Comparison of ENCODE assay signal across 8 mouse cellular contexts in genomic region chr16:45724061-45724741, GRCm38 (mm10). TPM values are rescaled to one million over a fixed set of nuclear protein-coding genes. Genes with fewer than 3 reads are reported as not detected.
A peak's percentile ranks its signal among the peaks of the same experiment; 100 is the strongest.
DNase-seq lines count a peak whose midpoint lies in the region; ATAC-seq and TF ChIP-seq lines count a peak whose summit lies in the region.

Gene Tagln3, minus strand, starts transcription at chr16:45724608.

- TF ChIP-seq CTCF in gastrocnemius, adult 2 months (IDR thresholded peaks at IDR 0.05): no peak
- TF ChIP-seq CTCF in embryonic fibroblast, embryonic 13.5 days (IDR thresholded peaks at IDR 0.05; ENCODE audit: borderline replicate concordance, insufficient read depth, low read length): no peak

- WGBS in hindbrain, embryonic 14.5 days: under 1% methylated on average over 30 of the region's 30 CpGs
- under 1% methylated on average over 30 of the region's 30 CpGs for whole genome bisulfite sequencing in midbrain, embryonic 14.5 days

- H3K9ac ChIP-seq in hindbrain, embryonic 14.5 days: peak within 1 kb of the TSS; percentile 86
- H3K9ac ChIP-seq in midbrain, embryonic 14.5 days (replicated peaks; ENCODE audit: low read length): peak within 1 kb of the TSS; percentile 81

- TF ChIP-seq POLR2A in embryonic fibroblast, embryonic 13.5 days (IDR thresholded peaks at IDR 0.05; ENCODE audit: low read depth, low read length): no peak; the same call in 1 of the 2 replicates

- H3K4me3 ChIP-seq in gastrocnemius, adult 2 months: peak within 1 kb of the TSS; percentile 65
- H3K4me3 ChIP-seq in embryonic fibroblast, embryonic 13.5 days (ENCODE audit: insufficient read depth, low read length): peak within 1 kb of the TSS; percentile 27
- peak within 1 kb of the TSS; percentile 52 for H3K4me3 ChIP-seq in hindbrain, embryonic 14.5 days (replicated peaks; ENCODE audit: low read length)
- peak within 1 kb of the TSS; percentile 54 for H3K4me3 ChIP-seq in midbrain, embryonic 14.5 days (replicated peaks; ENCODE audit: low read depth, low read length)

- no peaks in the 10 kb centered on the region for H3K27me3 ChIP-seq in hindbrain, embryonic 14.5 days (ENCODE audit: control insufficient read depth, insufficient read depth, low read length)
- H3K27me3 ChIP-seq in midbrain, embryonic 14.5 days (ENCODE audit: control insufficient read depth, insufficient read depth, low read length): no peaks in the 10 kb centered on the region

- H3K27ac ChIP-seq in gastrocnemius, adult 2 months: no peak within 1 kb of the TSS
- no peak within 1 kb of the TSS for H3K27ac ChIP-seq in embryonic fibroblast, embryonic 13.5 days (ENCODE audit: insufficient read depth, low read length)
- H3K27ac ChIP-seq in hindbrain, embryonic 14.5 days: peak within 1 kb of the TSS; percentile 96
- H3K27ac ChIP-seq in midbrain, embryonic 14.5 days (replicated peaks; ENCODE audit: low read depth, low read length): peak within 1 kb of the TSS; percentile 96

- DNase-seq in gastrocnemius, adult 2 months: peak; percentile 27
- no peak for DNase-seq in gastrocnemius, adult 8-10 months (ENCODE audit: low spot score in 2 of 2)
- DNase-seq in brain, adult 2 months (ENCODE audit: low read depth, low spot score): peak; percentile 89
- DNase-seq in hindbrain, embryonic 14.5 days (ENCODE audit: low spot score): peak; percentile 81
- peak; percentile 83 to 89 for DNase-seq in left cerebral cortex, postnatal 25 days (ENCODE audit: low spot score in 2 of 2)
- DNase-seq in midbrain, embryonic 14.5 days: peak; percentile 90
- peak; percentile 10 to 13 for DNase-seq in thymus, postnatal 36 days

- H3K36me3 ChIP-seq in hindbrain, embryonic 14.5 days (replicated peaks; ENCODE audit: control insufficient read depth, insufficient read depth): peaks cover 33% of the 10 kb centered on the region
- H3K36me3 ChIP-seq in midbrain, embryonic 14.5 days (ENCODE audit: control insufficient read depth, insufficient read depth, low read length): peaks cover 28% of the 10 kb centered on the region

- ATAC-seq in hindbrain, embryonic 14.5 days (ENCODE audit: low FRiP score): peak; percentile 88
- ATAC-seq in midbrain, embryonic 14.5 days (ENCODE audit: low FRiP score, low TSS enrichment): peak; percentile 87

- peak within 1 kb of the TSS; percentile 71 for H3K4me2 ChIP-seq in hindbrain, embryonic 14.5 days (replicated peaks)
- H3K4me2 ChIP-seq in midbrain, embryonic 14.5 days (ENCODE audit: low read length): peak within 1 kb of the TSS; percentile 69

- no peaks in the 10 kb centered on the region for H3K9me3 ChIP-seq in hindbrain, embryonic 14.5 days (ENCODE audit: control insufficient read depth, low read length)
- H3K9me3 ChIP-seq in midbrain, embryonic 14.5 days (ENCODE audit: control insufficient read depth, low read length): no peaks in the 10 kb centered on the region

- intact Hi-C loops in gastrocnemius, adult 2 months (cut with DNase I): no loop called here
- intact Hi-C loops in left cerebral cortex, postnatal 25 days (cut with DNase I): loop anchor here (1.0 kb wide), 1 partner anchor 18 kb away; the partner anchor contains the start of gene Abhd10

- H3K4me1 ChIP-seq in embryonic fibroblast, embryonic 13.5 days (ENCODE audit: control insufficient read depth, insufficient read depth, low read length): peaks cover 3% of the 10 kb centered on the region; the same call in 1 of the 2 replicates
- peaks cover 35% of the 10 kb centered on the region for H3K4me1 ChIP-seq in hindbrain, embryonic 14.5 days (replicated peaks; ENCODE audit: control insufficient read depth, insufficient read depth, low read length)
- H3K4me1 ChIP-seq in midbrain, embryonic 14.5 days (ENCODE audit: control insufficient read depth, insufficient read depth, low read length): peaks cover 42% of the 10 kb centered on the region

RNA-seq across cellular contexts. Expression of gene Tagln3, which starts in this region (rescaled TPM):
- 1 to 10 TPM in 1 of 2 experiments, under 1 TPM in 1; 0.26 to 1.2 TPM for total RNA-seq in gastrocnemius, adult 2 months (2021)
- under 1 TPM; 0.38 to 0.75 (median 0.65) TPM for total RNA-seq in gastrocnemius, adult 8-10 months (2022)
- polyA plus RNA-seq in embryonic fibroblast, embryonic 13.5 days (2011; ENCODE audit: insufficient read length, low read depth, missing spikeins): 1.7 TPM in 2 replicates
- 457 and 485 TPM in 2 replicates for polyA plus RNA-seq in hindbrain, embryonic 14.5 days (2014; fragmentation: Nextera tagmentation; extraction: Ambion mirVana)
- 100 to 1,000 TPM; 309 to 348 TPM for total RNA-seq in left cerebral cortex, postnatal 25 days (2021)
- polyA plus RNA-seq in midbrain, embryonic 14.5 days (2014; fragmentation: Nextera tagmentation; extraction: Ambion mirVana): 444 and 478 TPM in 2 replicates

Comparison
In these comparisons a context has a peak if more than half of its experiments do, and no peak if none do; other contexts are left out.
1. RNA of gene Tagln3 (total RNA-seq): 309 to 348 TPM in left cerebral cortex, postnatal 25 days; 0.26 to 1.2 TPM in gastrocnemius, adult 2 months and 0.38 to 0.75 TPM in gastrocnemius, adult 8-10 months; every median in the first group is over 100 times any median in the second.
2. RNA of gene Tagln3 (polyA plus RNA-seq): 457 to 485 TPM in hindbrain, embryonic 14.5 days and 444 to 478 TPM in midbrain, embryonic 14.5 days; 1.7 TPM in embryonic fibroblast, embryonic 13.5 days; every median in the first group is over 100 times any median in the second.
3. DNase-seq: peak in gastrocnemius, adult 2 months (single experiment), brain, adult 2 months (single experiment), hindbrain, embryonic 14.5 days (single experiment), left cerebral cortex, postnatal 25 days (2 of 2), midbrain, embryonic 14.5 days (single experiment) and thymus, postnatal 36 days (2 of 2); none in gastrocnemius, adult 8-10 months (0 of 2).
4. H3K27ac ChIP-seq: peak in hindbrain, embryonic 14.5 days (single experiment) and midbrain, embryonic 14.5 days (single experiment); none in gastrocnemius, adult 2 months (single experiment) and embryonic fibroblast, embryonic 13.5 days (single experiment).
5. Peak in every context shown above with its lines, with median percentiles within 50 percentile points of each other: H3K4me3 ChIP-seq.